Mouse (Mus musculus) heart, adult 2 months (tissue): ENCODE results near the gene Sept1.

Source experiments
- EP300 ChIP-seq: fragments of 200-500 bp; IDR thresholded peaks from 2 replicates; pipeline ENCODE4 v1.6.1; 2011; ENCODE audit warnings: low read depth, low read length, control low read depth; ENCODE audit not compliant: insufficient read depth
- POLR2A ChIP-seq: fragments of 200-500 bp; IDR thresholded peaks from 2 replicates; pipeline ENCODE4 v1.6.1; 2011; ENCODE audit warnings: mild to moderate bottlenecking, low read depth, low read length, control low read depth; ENCODE audit not compliant: insufficient read depth

- no peak for TF ChIP-seq POLR2A
- no peak for TF ChIP-seq EP300
Observed at GRCm38 (mm10) chr7:127233368-127233749, 429 bp upstream of the Sept1 start.
